Mouse (Mus musculus): ENCODE results near the gene Sc5d.

Sc5d gene

GRCm38 (mm10) chr9:42264145-42264544 is at the start of gene Sc5d:
Gene Sc5d (minus strand): TSS chr9:42264256.
- peak; percentile 96 to 97 for DNase-seq

- no peak for DNase-seq
These were observed 47.3 kb upstream of the Sc5d start for GRCm38 (mm10) chr9:42311311-42311710.

- DNase-seq, result no peak
These were observed 39.8 kb upstream of the Sc5d start for GRCm38 (mm10) chr9:42303894-42304293.

- no peak for DNase-seq
These were observed 37.1 kb upstream of the Sc5d start for GRCm38 (mm10) chr9:42301082-42301633.

GRCm38 (mm10) chr9:42296297-42296922 is 32.4 kb upstream of the Sc5d start:
- DNase-seq, result no peak

- DNase-seq, result no peak
These were observed 30.1 kb upstream of the Sc5d start for GRCm38 (mm10) chr9:42294131-42294530.

- no peak for DNase-seq
These were observed 29.5 kb upstream of the Sc5d start for GRCm38 (mm10) chr9:42293596-42293995.

- DNase-seq, result no peak
These were observed 29.0 kb upstream of the Sc5d start for GRCm38 (mm10) chr9:42293051-42293450.

GRCm38 (mm10) chr9:42279676-42280075 is 15.6 kb upstream of the Sc5d start:
- DNase-seq, result peak in 1 of 2 experiments; percentile 27

GRCm38 (mm10) chr9:42278046-42278445 is 14.0 kb upstream of the Sc5d start:
- DNase-seq, result no peak

GRCm38 (mm10) chr9:42277606-42278005 is 13.6 kb upstream of the Sc5d start:
- DNase-seq, result no peak

- DNase-seq, result no peak
These were observed 13.1 kb upstream of the Sc5d start for GRCm38 (mm10) chr9:42277162-42277561.

GRCm38 (mm10) chr9:42275761-42276145 is 11.7 kb upstream of the Sc5d start:
- no peak for DNase-seq

- DNase-seq, result no peak
These were observed 11.1 kb upstream of the Sc5d start for GRCm38 (mm10) chr9:42275027-42275760.

GRCm38 (mm10) chr9:42273682-42274296 is 9.7 kb upstream of the Sc5d start:
- DNase-seq, result no peak

- no peak for DNase-seq
These were observed 9.1 kb upstream of the Sc5d start for GRCm38 (mm10) chr9:42273174-42273573.

GRCm38 (mm10) chr9:42272690-42273089 is 8.6 kb upstream of the Sc5d start:
- DNase-seq, result no peak

- no peak for DNase-seq
These were observed 7.4 kb upstream of the Sc5d start for GRCm38 (mm10) chr9:42271456-42271855.

- DNase-seq, result no peak
These were observed 6.6 kb upstream of the Sc5d start for GRCm38 (mm10) chr9:42270617-42271016.

GRCm38 (mm10) chr9:42270081-42270480 is 6.0 kb upstream of the Sc5d start:
- no peak for DNase-seq

- DNase-seq, result no peak
These were observed 4.3 kb upstream of the Sc5d start for GRCm38 (mm10) chr9:42268371-42268770.

GRCm38 (mm10) chr9:42265309-42265708 is 1.3 kb upstream of the Sc5d start:
- DNase-seq, result no peak

GRCm38 (mm10) chr9:42263709-42264111 is 346 bp downstream of the Sc5d start:
- DNase-seq, result no peak

- no peak for DNase-seq
These were observed 3.6 kb downstream of the Sc5d start for GRCm38 (mm10) chr9:42260481-42260880.
